Mouse (Mus musculus) embryonic facial prominence, embryonic 12.5 days (tissue): Measurements from ENCODE around the gene Eif2b4. TPM values are rescaled to one million over a fixed set of nuclear protein-coding genes. Genes with fewer than 3 reads are reported as not detected.
A peak's percentile ranks its signal among the peaks of the same experiment; 100 is the strongest.
"Not testable (repeated sequence)": the region's sequence is repeated elsewhere in the genome, so short reads cannot be mapped to it uniquely, and the experiment has no call there.

ENCODE experiments used
- ATAC-seq: fragments of 200-750 bp; cut with Nextera tagmentation; 2 replicates; pipeline ENCODE4 v1.8.0; 2017; ENCODE audit not compliant: insufficient number of reproducible peaks, insufficient read depth, low FRiP score, low TSS enrichment
- H3K27ac ChIP-seq: fragments of 300-500 bp; sonication (generic); 2 replicates; pipeline ENCODE4 v1.5.1; 2016; ENCODE audit warnings: mild to moderate bottlenecking
- H3K27me3 ChIP-seq: fragments of 300-500 bp; sonication (generic); 2 replicates; pipeline ENCODE4 v1.6.1; 2016; ENCODE audit warnings: mild to moderate bottlenecking, moderate library complexity
- H3K36me3 ChIP-seq: fragments of 300-500 bp; sonication (generic); 2 replicates; pipeline ENCODE4 v1.6.1; 2016; ENCODE audit warnings: mild to moderate bottlenecking
- H3K4me1 ChIP-seq: fragments of 300-500 bp; sonication (generic); 2 replicates; pipeline ENCODE4 v1.6.1; 2016
- H3K4me2 ChIP-seq: fragments of 300-500 bp; sonication (generic); replicated peaks from 2 replicates; pipeline ENCODE4 v1.6.1; 2016; ENCODE audit warnings: mild to moderate bottlenecking, moderate library complexity
- H3K4me3 ChIP-seq: fragments of 300-500 bp; sonication (generic); 2 replicates; pipeline ENCODE4 v1.5.1; 2016; ENCODE audit warnings: mild to moderate bottlenecking
- H3K9ac ChIP-seq: fragments of 300-500 bp; sonication (generic); 2 replicates; pipeline ENCODE4 v1.6.1; 2016; ENCODE audit warnings: mild to moderate bottlenecking, moderate library complexity
- H3K9me3 ChIP-seq: fragments of 300-500 bp; sonication (generic); 2 replicates; pipeline ENCODE4 v1.6.1; 2016; ENCODE audit warnings: mild to moderate bottlenecking, moderate library complexity
- WGBS: fragments of 180-500 bp; shearing (Covaris S2); methylation state at CpG from one replicate; pipeline ENCODE4 v1.1.7; 2016; 5-methylcytosine and 5-hydroxymethylcytosine counted together
- polyA plus RNA-seq: library from polyadenylated mRNA; unstranded; fragments of >200 nt; fragmentation: Nextera tagmentation; extraction: Ambion mirVana; gene quantifications from 2 replicates; pipeline ENCODE4 v1.2.1, GENCODE M21; 2016

Gene Eif2b4
- polyA plus RNA-seq, 1 experiment from 2014 or later, result 74.4 TPM

GRCm38 (mm10) chr5:31219070-31219469 is 25.8 kb upstream of the Eif2b4 start:
- WGBS, result 0% methylated on average over 2 of the region's 2 CpGs
- Histone ChIP-seq H3K9ac (no peak overlapping the region), H3K36me3 (no peaks in the 10 kb centered on the region), H3K9me3 (no peaks in the 10 kb centered on the region), H3K4me1 (peaks cover 6% of the 10 kb centered on the region), H3K4me2 (peak overlapping the region; percentile 82), H3K4me3 (peak overlapping the region; percentile 100), H3K27ac (no peak overlapping the region), H3K27me3 (no peaks in the 10 kb centered on the region)
- ATAC-seq, result no peak

DNA sequence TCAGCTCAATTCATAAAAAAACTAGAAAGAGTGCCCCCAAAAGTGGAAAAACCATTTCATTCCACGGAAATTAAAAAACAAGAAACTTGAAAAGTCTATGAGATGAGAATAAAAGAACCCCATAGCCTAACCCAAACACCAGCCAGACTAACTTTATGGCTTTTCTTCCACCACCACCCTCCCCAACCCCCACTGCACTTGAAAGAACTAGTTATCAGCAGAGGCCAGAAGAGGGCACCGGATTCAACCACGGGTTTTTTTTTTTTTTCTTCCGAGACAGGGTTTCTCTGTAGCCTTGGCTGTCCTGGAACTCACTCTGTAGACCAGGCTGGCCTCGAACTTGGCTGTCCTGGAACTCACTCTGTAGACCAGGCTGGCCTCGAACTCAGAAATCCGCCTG is 25.1 kb upstream of the Eif2b4 start:
- H3K9ac ChIP-seq, result no peak overlapping the region
- peaks cover 6% of the 10 kb centered on the region for H3K4me1 ChIP-seq
- no peak overlapping the region for H3K27ac ChIP-seq
- no peaks in the 10 kb centered on the region for H3K36me3 ChIP-seq
- H3K9me3 ChIP-seq, result no peaks in the 10 kb centered on the region
- no peak for ATAC-seq
- H3K4me3 ChIP-seq, result no peak overlapping the region
- H3K27me3 ChIP-seq, result no peaks in the 10 kb centered on the region
- H3K4me2 ChIP-seq, result no peak overlapping the region
- 74% methylated on average over 7 of the region's 7 CpGs for WGBS

GRCm38 (mm10) chr5:31216554-31216953 is 23.3 kb upstream of the Eif2b4 start:
- not testable (repeated sequence) for H3K4me1 ChIP-seq, H3K27me3 ChIP-seq, H3K36me3 ChIP-seq, H3K9ac ChIP-seq, H3K27ac ChIP-seq, H3K4me3 ChIP-seq, ATAC-seq, H3K9me3 ChIP-seq, H3K4me2 ChIP-seq
- 90% methylated on average over 6 of the region's 6 CpGs for WGBS

DNA sequence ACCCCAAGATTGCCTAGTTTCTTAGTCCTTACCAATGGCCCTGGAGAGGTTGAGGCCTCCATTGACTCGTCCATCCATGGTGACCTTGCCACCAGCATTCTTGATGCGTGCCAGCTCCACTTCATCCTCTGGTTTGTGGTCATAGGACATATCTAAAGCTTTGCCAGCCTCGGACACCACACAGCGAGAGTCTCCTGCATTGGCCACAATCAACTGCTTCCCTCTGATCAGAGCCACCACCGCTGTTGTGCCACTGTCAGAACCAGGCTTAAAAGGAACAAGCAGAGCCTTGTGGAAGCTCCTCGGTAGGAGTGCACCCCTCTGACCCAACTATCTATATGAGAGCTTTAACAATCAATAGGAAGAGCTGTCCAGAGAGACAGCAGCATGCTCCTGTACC is 11.2 kb upstream of the Eif2b4 start:
- Histone ChIP-seq H3K4me2 (no peak overlapping the region), H3K36me3 (peaks cover 63% of the 10 kb centered on the region), H3K27me3 (no peaks in the 10 kb centered on the region), H3K27ac (no peak overlapping the region), H3K4me1 (peaks cover 15% of the 10 kb centered on the region; the same call in 1 of the 2 replicates), H3K9ac (no peak overlapping the region), H3K9me3 (peaks cover 4% of the 10 kb centered on the region; the same call in 1 of the 2 replicates), H3K4me3 (no peak overlapping the region)
- WGBS, result 92% methylated on average over 6 of the region's 6 CpGs
- ATAC-seq, result no peak

GRCm38 (mm10) chr5:31203866-31204265 is 10.6 kb upstream of the Eif2b4 start:
- peaks cover 15% of the 10 kb centered on the region; the same call in 1 of the 2 replicates for H3K4me1 ChIP-seq
- no peak overlapping the region for H3K27ac ChIP-seq
- H3K9ac ChIP-seq, result no peak overlapping the region
- peaks cover 4% of the 10 kb centered on the region; the same call in 1 of the 2 replicates for H3K9me3 ChIP-seq
- H3K27me3 ChIP-seq, result no peaks in the 10 kb centered on the region
- no peak overlapping the region for H3K4me3 ChIP-seq
- no peak overlapping the region for H3K4me2 ChIP-seq
- WGBS, result 94% methylated on average over 2 of the region's 2 CpGs
- H3K36me3 ChIP-seq, result peaks cover 69% of the 10 kb centered on the region
- ATAC-seq, result no peak

DNA sequence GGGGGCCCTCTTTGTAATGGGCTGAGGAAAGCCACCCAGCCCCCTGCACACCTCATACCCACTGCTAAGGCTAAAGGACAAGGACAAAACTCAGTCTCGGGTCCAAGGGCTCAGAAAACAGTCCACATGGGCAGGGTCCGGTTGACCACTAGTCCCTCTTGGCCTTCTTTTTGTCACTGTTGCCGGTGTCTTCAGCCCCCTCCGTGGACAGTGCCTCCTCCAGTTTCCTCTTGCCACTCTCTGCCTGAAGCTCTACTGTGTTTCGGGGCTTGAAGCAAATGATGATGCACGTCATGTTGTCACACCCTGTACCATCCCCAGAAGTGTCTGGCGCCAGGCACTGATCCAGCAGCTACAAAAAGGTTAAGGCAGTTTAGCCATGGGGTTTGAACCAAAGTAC is 9.7 kb upstream of the Eif2b4 start:
- H3K4me2 ChIP-seq, result peak overlapping the region; percentile 64
- H3K27me3 ChIP-seq, result no peaks in the 10 kb centered on the region
- peaks cover 75% of the 10 kb centered on the region for H3K36me3 ChIP-seq
- WGBS, result 86% methylated on average over 7 of the region's 7 CpGs
- peaks cover 4% of the 10 kb centered on the region; the same call in 1 of the 2 replicates for H3K9me3 ChIP-seq
- H3K4me3 ChIP-seq, result peak overlapping the region; percentile 82
- no peak for ATAC-seq
- H3K27ac ChIP-seq, result peak overlapping the region; percentile 88; the same call in 1 of the 2 replicates
- H3K4me1 ChIP-seq, result peaks cover 15% of the 10 kb centered on the region; the same call in 1 of the 2 replicates
- peak overlapping the region; percentile 61; the same call in 1 of the 2 replicates for H3K9ac ChIP-seq

DNA sequence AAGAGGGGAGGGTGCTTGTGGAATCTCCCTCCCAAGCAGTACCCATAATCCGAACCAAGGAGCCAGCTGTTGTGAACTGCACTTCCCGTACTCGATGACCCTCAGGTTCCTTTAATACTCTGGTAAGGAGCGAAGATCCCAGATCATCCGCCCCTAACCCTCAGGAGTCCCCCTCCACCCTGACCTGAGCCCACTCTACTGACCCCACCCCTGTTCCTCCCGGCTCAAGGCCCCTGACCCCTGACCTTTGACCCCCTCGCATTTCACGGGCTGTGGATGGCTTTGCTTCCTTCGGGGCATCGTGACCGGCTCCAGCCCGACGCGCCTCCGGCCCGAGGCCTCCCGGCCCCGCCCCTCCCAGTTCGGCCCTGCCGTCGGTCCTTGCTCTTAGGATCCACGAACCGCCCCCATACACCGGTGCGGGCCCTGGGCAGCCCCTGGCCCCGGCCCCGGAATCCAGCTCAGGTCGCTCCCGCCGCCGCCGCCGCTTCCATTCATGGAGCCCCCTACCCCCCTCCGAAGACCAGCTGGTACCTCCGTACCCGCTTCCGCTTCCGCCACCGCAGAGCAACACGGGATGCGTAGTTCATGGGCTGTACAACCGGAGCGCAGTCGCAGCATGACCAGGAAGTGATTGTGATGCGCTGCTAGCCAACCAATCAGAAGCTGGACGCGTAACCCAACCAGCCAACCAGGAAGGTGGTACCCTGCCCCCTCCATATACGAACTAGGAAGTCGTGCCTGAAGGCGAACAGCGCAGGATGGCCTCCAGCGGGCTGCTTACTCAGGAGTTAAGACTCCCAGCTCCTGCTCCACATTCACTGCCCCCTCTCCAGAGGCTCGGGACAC is 8.7 kb upstream of the Eif2b4 start, which contains the start of gene Zfp513:
Gene Zfp513 (minus strand): TSS at position 562 of the 849 bp plus-strand sequence.
- Histone ChIP-seq H3K27me3 (no peaks in the 10 kb centered on the region), H3K9ac (peak within 1 kb of the TSS; percentile 89), H3K4me3 (peak within 1 kb of the TSS; percentile 82), H3K36me3 (peaks cover 75% of the 10 kb centered on the region), H3K4me1 (peaks cover 15% of the 10 kb centered on the region; the same call in 1 of the 2 replicates), H3K4me2 (peak within 1 kb of the TSS; percentile 78), H3K9me3 (peaks cover 4% of the 10 kb centered on the region; the same call in 1 of the 2 replicates), H3K27ac (peak within 1 kb of the TSS; percentile 88)
- under 1% methylated on average over 53 of the region's 53 CpGs for WGBS
- ATAC-seq, result peak; percentile 98

GRCm38 (mm10) chr5:31201042-31201741 is 8.0 kb upstream of the Eif2b4 start:
- peaks cover 4% of the 10 kb centered on the region; the same call in 1 of the 2 replicates for H3K9me3 ChIP-seq
- WGBS, result 17% methylated on average over 13 of the region's 13 CpGs
- peak overlapping the region; percentile 82 for H3K4me3 ChIP-seq
- H3K27ac ChIP-seq, result peak overlapping the region; percentile 79
- H3K4me2 ChIP-seq, result peak overlapping the region; percentile 78
- no peaks in the 10 kb centered on the region for H3K27me3 ChIP-seq
- H3K4me1 ChIP-seq, result peaks cover 15% of the 10 kb centered on the region; the same call in 1 of the 2 replicates
- H3K36me3 ChIP-seq, result peaks cover 76% of the 10 kb centered on the region
- ATAC-seq, result no peak
- peak overlapping the region; percentile 89 for H3K9ac ChIP-seq

- Histone ChIP-seq H3K36me3 (peaks cover 77% of the 10 kb centered on the region), H3K4me3 (peak overlapping the region; percentile 4; the same call in 1 of the 2 replicates), H3K9me3 (peaks cover 4% of the 10 kb centered on the region; the same call in 1 of the 2 replicates), H3K9ac (no peak overlapping the region), H3K4me1 (peaks cover 15% of the 10 kb centered on the region; the same call in 1 of the 2 replicates), H3K27ac (0 out of 2 replicates have a peak overlapping the region, but pooled peaks have one; percentile 14), H3K27me3 (no peaks in the 10 kb centered on the region), H3K4me2 (peak overlapping the region; percentile 78)
- ATAC-seq, result no peak
- WGBS, result 89% methylated on average over 27 of the region's 27 CpGs
Observed at GRCm38 (mm10) chr5:31200327-31200768, 7.1 kb upstream of the Eif2b4 start.

GRCm38 (mm10) chr5:31199893-31200292 is 6.7 kb upstream of the Eif2b4 start:
- H3K27me3 ChIP-seq, result no peaks in the 10 kb centered on the region
- 87% methylated on average over 9 of the region's 9 CpGs for WGBS
- peaks cover 77% of the 10 kb centered on the region for H3K36me3 ChIP-seq
- no peak overlapping the region for H3K9ac ChIP-seq
- ATAC-seq, result no peak
- peak overlapping the region; percentile 4; the same call in 1 of the 2 replicates for H3K4me3 ChIP-seq
- 0 out of 2 replicates have a peak overlapping the region, but pooled peaks have one; percentile 14 for H3K27ac ChIP-seq
- H3K4me2 ChIP-seq, result no peak overlapping the region
- H3K4me1 ChIP-seq, result peaks cover 15% of the 10 kb centered on the region; the same call in 1 of the 2 replicates
- H3K9me3 ChIP-seq, result peaks cover 4% of the 10 kb centered on the region; the same call in 1 of the 2 replicates

- Histone ChIP-seq H3K4me2 (no peak overlapping the region), H3K4me3 (no peak overlapping the region), H3K9me3 (peaks cover 4% of the 10 kb centered on the region; the same call in 1 of the 2 replicates), H3K36me3 (peaks cover 77% of the 10 kb centered on the region), H3K27ac (no peak overlapping the region), H3K4me1 (peaks cover 19% of the 10 kb centered on the region), H3K9ac (no peak overlapping the region), H3K27me3 (no peaks in the 10 kb centered on the region)
- 92% methylated on average over 19 of the region's 19 CpGs for WGBS
- no peak for ATAC-seq
Observed at GRCm38 (mm10) chr5:31199321-31199892, 6.2 kb upstream of the Eif2b4 start.
